Mouse (Mus musculus) small intestine, adult 2 months (tissue): ENCODE measurements around the gene Cry2. TPM values are rescaled to one million over a fixed set of nuclear protein-coding genes. Genes with fewer than 3 reads are reported as not detected.

Experiments
- H3K27ac ChIP-seq: fragments of 200-500 bp; 2 replicates; pipeline ENCODE4 v1.5.1; 2012; ENCODE audit warnings: low read depth, low read length, control low read depth, inconsistent platforms; ENCODE audit not compliant: insufficient read depth
- H3K27me3 ChIP-seq: fragments of 200-500 bp; 2 replicates; pipeline ENCODE4 v1.6.1; 2012; ENCODE audit warnings: mild to moderate bottlenecking, moderate library complexity, low read length, inconsistent platforms; ENCODE audit not compliant: control insufficient read depth, insufficient read depth
- H3K36me3 ChIP-seq: fragments of 200-500 bp; 2 replicates; pipeline ENCODE4 v1.6.1; 2012; ENCODE audit warnings: mild to moderate bottlenecking, low read length, control low read depth, inconsistent platforms; ENCODE audit not compliant: control insufficient read depth, insufficient read depth
- H3K4me1 ChIP-seq: fragments of 200-500 bp; 2 replicates; pipeline ENCODE4 v1.6.1; 2012; ENCODE audit warnings: low read length, inconsistent platforms, mixed read lengths; ENCODE audit not compliant: control insufficient read depth, insufficient read depth, insufficient read length
- H3K4me3 ChIP-seq: fragments of 200-500 bp; 2 replicates; pipeline ENCODE4 v1.5.1; 2012; ENCODE audit warnings: low read depth, mild to moderate bottlenecking, control low read depth, inconsistent platforms, low read length, moderate library complexity
- CTCF ChIP-seq: fragments of 200-500 bp; IDR thresholded peaks from 2 replicates; pipeline ENCODE4 v1.5.1; 2012; ENCODE audit warnings: low read depth, mild to moderate bottlenecking, control low read depth, inconsistent platforms, low read length, moderate library complexity, mixed read lengths; ENCODE audit not compliant: insufficient replicate concordance, insufficient read length; ENCODE audit errors: extremely low read depth
- POLR2A ChIP-seq: fragments of 200-500 bp; IDR thresholded peaks from 2 replicates; pipeline ENCODE4 v1.6.1; 2012; ENCODE audit warnings: low read depth, mild to moderate bottlenecking, control low read depth, inconsistent platforms, low read length, moderate library complexity
- WGBS: fragments of 180-500 bp; shearing (Covaris S2); methylation state at CpG from one replicate; pipeline ENCODE4 v1.1.7; 2018; 5-methylcytosine and 5-hydroxymethylcytosine counted together
- polyA plus RNA-seq: library from polyadenylated mRNA; depleted of rRNA; stranded (reverse); fragments of >200 nt; gene quantifications from 2 replicates; pipeline ENCODE4 v1.2.3, GENCODE M21; 2012

Cry2 gene
- polyA plus RNA-seq, 1 experiment = 13.1 TPM

- Histone ChIP-seq H3K4me1 (peaks cover 28% of the 10 kb centered on the region), H3K27me3 (no peaks in the 10 kb centered on the region), H3K4me3 (no peak overlapping the region), H3K36me3 (no peaks in the 10 kb centered on the region), H3K27ac (no peak overlapping the region)
- WGBS = 83% methylated on average over 4 of the region's 4 CpGs
- TF ChIP-seq POLR2A (no peak), CTCF (no peak)
Measured at GRCm38 (mm10) chr2:92443313-92443712, 9.5 kb upstream of the Cry2 start.

DNA sequence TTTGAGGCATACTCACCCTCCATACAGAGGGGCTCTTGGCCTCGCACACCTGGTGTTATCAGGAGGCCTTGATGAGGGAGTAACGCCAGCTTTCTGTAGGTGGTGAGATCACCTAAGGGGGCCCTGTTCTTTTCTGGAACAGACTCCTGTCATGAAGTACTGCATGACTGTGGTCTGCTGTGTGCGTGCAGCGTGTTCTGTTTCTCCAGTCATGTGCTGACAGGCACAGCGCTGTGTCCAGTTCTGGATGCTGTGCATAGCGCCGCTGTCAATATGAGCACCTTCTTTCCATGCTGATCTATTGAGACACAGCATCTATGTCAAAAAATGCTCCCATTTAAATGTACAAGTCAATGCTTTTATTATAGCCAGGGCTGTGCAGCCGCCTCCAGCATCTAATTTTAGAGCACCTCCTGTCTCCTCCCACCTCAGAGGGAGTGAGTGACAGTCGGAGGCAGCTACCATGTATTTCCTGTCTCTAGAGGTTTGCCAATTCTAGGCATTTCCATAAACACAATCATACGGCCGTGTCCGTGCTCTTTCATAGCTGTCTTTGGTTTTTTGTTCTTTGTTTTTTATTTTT is 8.7 kb upstream of the Cry2 start:
- 82% methylated on average over 12 of the region's 12 CpGs for WGBS
- no peak for TF ChIP-seq POLR2A
- TF ChIP-seq CTCF = no peak

GRCm38 (mm10) chr2:92440432-92440831 is 6.6 kb upstream of the Cry2 start:
- Histone ChIP-seq H3K27me3 (no peaks in the 10 kb centered on the region), H3K36me3 (no peaks in the 10 kb centered on the region), H3K4me3 (no peak overlapping the region), H3K27ac (no peak overlapping the region), H3K4me1 (peaks cover 10% of the 10 kb centered on the region; the same call in 1 of the 2 replicates)
- WGBS = 37% methylated on average over 6 of the region's 6 CpGs
- TF ChIP-seq POLR2A (no peak), CTCF (no peak)

More for the DNA sequence above, 8.7 kb upstream of the Cry2 start:
- H3K4me1 ChIP-seq = peaks cover 25% of the 10 kb centered on the region; the same call in 1 of the 2 replicates
- no peaks in the 10 kb centered on the region for H3K36me3 ChIP-seq
- no peak overlapping the region for H3K4me3 ChIP-seq
- H3K27me3 ChIP-seq = no peaks in the 10 kb centered on the region
- H3K27ac ChIP-seq = no peak overlapping the region

DNA sequence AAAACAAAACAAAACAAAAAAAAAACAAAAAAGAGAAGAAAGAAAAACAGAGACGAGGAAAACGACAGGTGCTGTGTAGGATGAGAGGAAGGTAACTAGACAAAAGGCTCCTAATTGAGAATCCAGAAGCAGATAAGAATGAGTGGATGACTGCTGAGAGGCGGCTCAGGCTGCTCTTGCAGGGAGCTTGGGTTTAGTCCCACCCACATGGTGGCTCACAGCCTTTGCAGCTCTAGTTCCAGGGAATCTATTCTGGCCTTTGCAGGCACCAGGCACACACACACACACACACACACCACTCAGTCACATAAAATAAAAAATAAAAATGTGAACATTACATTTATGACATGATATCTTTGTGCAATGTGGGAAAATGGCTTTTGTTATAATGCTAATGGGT is 4.7 kb upstream of the Cry2 start:
- no peaks in the 10 kb centered on the region for H3K27me3 ChIP-seq
- no peaks in the 10 kb centered on the region for H3K36me3 ChIP-seq
- 61% methylated on average over 3 of the region's 3 CpGs for WGBS
- no peak overlapping the region for H3K4me3 ChIP-seq
- H3K4me1 ChIP-seq = peaks cover 8% of the 10 kb centered on the region; the same call in 1 of the 2 replicates
- no peak for TF ChIP-seq CTCF
- no peak for TF ChIP-seq POLR2A
- no peak overlapping the region for H3K27ac ChIP-seq

DNA sequence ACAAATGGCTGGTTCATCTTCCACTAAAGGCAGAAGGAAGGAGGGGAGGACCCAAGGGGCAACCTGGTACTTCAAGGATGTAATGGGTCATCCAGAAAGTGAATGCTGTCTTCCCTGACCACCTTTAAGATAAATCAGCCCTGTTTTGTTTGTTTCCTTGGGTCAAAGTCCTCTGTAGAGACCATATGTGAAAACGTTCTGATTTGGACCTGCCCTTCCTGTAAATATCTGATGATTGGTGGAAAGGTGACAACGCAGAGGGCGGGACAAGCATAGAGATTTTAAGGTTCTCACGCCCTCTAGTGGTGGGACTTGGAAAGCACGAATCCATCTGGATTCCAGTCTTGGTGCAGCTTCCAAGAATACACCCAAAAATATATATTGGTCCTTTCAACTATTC is 4.0 kb upstream of the Cry2 start:
- no peaks in the 10 kb centered on the region for H3K27me3 ChIP-seq
- peak overlapping the region; percentile 74 for H3K27ac ChIP-seq
- WGBS = 0% methylated on average over 5 of the region's 5 CpGs
- no peak for TF ChIP-seq POLR2A
- peak; percentile 48; the same call in 1 of the 2 replicates for TF ChIP-seq CTCF
- peaks cover 11% of the 10 kb centered on the region; the same call in 1 of the 2 replicates for H3K4me1 ChIP-seq
- H3K4me3 ChIP-seq = no peak overlapping the region
- H3K36me3 ChIP-seq = no peaks in the 10 kb centered on the region

DNA sequence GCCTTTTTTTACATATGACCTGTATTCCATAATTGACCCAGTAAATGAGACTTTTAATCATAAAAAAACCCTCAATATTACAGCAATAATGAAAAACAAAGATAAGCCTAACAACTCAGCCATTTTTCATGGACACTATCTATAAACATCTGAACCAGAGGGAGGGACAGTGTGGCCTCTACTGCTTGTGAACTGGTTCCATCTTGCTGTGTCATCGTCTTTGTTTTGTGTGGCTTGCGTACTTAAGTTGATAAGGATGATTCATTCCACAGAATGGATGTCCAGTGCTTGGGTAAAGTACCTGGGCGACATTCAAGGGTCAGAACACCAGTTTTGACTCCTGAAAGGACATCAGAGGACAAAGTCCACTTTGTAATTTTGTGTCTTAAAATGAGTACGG is 3.5 kb upstream of the Cry2 start:
- TF ChIP-seq CTCF (no peak), POLR2A (no peak)
- H3K36me3 ChIP-seq = no peaks in the 10 kb centered on the region
- 37% methylated on average over 4 of the region's 4 CpGs for WGBS
- no peak overlapping the region for H3K4me3 ChIP-seq
- H3K27me3 ChIP-seq = no peaks in the 10 kb centered on the region
- H3K4me1 ChIP-seq = peaks cover 16% of the 10 kb centered on the region; the same call in 1 of the 2 replicates
- peak overlapping the region; percentile 74 for H3K27ac ChIP-seq

GRCm38 (mm10) chr2:92435023-92435422 is 1.2 kb upstream of the Cry2 start:
- TF ChIP-seq CTCF (no peak), POLR2A (no peak)
- WGBS = 38% methylated on average over 6 of the region's 6 CpGs
- no peaks in the 10 kb centered on the region for H3K36me3 ChIP-seq
- peaks cover 27% of the 10 kb centered on the region for H3K4me1 ChIP-seq
- H3K27ac ChIP-seq = no peak overlapping the region
- no peaks in the 10 kb centered on the region for H3K27me3 ChIP-seq
- no peak overlapping the region for H3K4me3 ChIP-seq

DNA sequence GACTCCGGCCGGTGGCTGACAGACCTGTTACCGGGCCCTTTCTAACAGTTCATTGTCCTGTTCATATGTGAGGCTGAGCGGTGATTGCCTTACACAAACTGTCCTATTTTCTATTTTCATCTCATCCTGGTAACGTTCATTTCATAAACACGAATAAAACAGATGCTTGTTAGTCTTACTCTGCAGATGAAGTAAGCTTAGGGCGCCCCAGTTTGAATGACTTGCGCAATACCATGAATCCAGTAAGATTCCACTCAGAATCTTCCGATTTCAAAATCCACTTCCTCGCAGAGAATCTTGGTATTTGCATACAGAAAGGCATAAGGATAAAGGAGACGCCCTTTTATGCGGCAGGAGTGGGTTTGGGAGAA is 517 bp upstream of the Cry2 start:
- TF ChIP-seq CTCF (no peak), POLR2A (no peak)
- peak overlapping the region; percentile 67 for H3K4me3 ChIP-seq
- peak overlapping the region; percentile 71 for H3K27ac ChIP-seq
- 2% methylated on average over 12 of the region's 12 CpGs for WGBS
- no peaks in the 10 kb centered on the region for H3K36me3 ChIP-seq
- no peaks in the 10 kb centered on the region for H3K27me3 ChIP-seq
- peaks cover 27% of the 10 kb centered on the region for H3K4me1 ChIP-seq
